Mouse (Mus musculus) heart, postnatal 14 days (tissue): ENCODE measurements around the gene Pomp. TPM values are rescaled to one million over a fixed set of nuclear protein-coding genes. Genes with fewer than 3 reads are reported as not detected.

ENCODE experiments used
- DNase-seq, 2 experiments: peaks; one replicate each; pipeline ENCODE4 v3.0.0; 2021 to 2022
- intact Hi-C: fragments of 180-260 bp; cut with DNase I; formaldehyde crosslinking; loops from one replicate; pipeline ENCODE4 v1.15.1; 2025
- total RNA-seq, 2 experiments: library from RNA; stranded (reverse); gene quantifications; 2 replicates each; pipeline ENCODE4 v1.2.3; 2021

The Pomp gene
- total RNA-seq, 2 experiments from 2014 or later: 114 to 129 TPM

DNA sequence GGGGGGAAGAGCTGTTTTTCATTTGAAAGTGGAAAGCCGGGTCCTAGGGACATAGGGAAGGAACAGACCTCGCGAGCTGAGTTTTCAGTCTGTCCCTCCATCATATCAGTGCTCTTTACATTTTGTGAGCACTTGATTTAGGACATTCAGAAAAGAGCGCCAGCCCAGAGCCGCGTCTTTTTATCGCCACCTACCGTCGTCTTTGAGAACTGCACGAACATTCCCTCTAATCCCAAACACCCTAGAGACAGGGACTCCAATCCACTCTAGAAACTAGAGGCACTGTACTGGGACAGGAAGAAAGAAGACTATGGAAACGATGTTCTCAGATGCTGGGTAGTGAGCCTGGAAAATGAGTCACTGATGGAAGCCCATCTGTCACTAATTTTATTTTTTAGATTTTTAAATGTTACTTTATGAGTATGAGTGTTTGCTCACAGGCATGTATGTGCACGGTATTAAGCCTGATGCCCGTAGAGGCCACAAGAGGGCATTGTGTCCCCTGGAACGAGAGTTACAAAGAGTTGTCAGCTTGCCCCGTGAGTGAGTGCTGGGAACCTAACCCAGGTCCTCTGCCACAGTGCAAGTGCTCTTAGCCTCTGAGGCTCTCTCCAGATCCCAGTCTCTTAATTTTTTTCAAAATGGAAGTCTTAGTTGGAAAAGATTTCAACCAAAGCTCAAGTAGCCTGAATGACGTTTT, 11.9 kb upstream of the Pomp start:
- peak; percentile 73 to 84 for DNase-seq
- intact Hi-C loops: loop anchor here (2.0 to 5.0 kb wide), 2 partner anchors 128 to 266 kb away; no protein-coding TSS in a partner anchor

DNA sequence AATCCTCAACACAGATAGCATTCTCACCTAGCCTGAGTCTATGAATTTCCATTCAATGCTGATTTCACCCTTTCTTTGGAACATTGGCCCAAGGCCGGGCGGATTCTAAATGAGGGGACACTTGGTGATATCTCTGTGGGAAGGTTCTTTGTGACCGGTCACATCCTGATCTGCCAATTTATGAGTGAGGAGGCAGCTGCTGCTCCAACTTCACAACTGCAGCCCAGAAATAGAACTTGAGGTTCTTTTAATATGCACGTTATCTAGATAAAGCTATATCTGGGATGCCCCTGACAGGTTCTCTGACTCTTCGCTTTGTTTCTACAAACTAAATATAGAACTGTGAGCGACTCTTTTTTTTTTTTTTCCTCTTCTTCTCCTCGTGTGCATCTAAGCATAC, 10.1 kb upstream of the Pomp start:
- intact Hi-C loops: loop anchor here (5.0 kb wide), 1 partner anchor 433 kb away; no protein-coding TSS in a partner anchor
- DNase-seq: peak; percentile 21 to 48

DNA sequence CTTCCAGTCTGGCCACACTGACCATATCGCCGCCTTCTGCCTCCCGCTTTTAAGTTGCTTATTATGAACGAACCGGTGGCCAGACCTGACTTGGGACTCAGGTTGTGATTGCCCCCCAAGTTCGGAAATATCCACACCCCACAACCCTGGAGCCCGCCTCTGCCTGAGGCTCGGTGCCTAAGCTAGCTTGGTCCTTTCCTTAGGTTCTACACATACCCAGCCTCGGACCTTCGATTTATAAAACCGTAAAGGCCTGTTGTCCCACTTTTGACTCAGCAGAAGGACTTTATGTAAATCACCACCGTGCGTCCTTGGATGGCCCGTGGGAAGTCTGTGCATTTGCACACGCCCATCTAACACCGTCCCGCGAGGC, 199 bp upstream of the Pomp start:
- no peak for DNase-seq

DNA sequence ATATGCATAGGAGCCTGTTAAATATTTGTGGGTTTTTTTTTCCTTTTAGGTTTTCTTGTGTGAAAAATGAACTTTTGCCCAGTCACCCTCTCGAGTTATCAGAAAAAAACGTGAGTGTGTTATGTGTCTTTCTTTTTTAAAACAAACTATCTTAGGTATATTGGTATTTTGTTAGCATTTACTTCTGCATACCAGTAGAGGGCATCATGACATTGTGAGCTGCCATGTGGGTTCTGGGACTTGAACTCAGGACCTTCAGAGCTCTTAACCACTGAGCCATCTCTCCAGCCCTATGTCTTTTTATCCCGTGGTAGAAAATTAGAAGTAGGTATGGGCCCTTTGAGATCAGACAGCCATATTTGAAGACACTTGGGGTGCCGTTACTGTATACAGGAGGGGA, 8.4 kb downstream of the Pomp start:
- DNase-seq: no peak
- intact Hi-C loops: loop anchor here (5.0 kb wide), 1 partner anchor 79 kb away; no protein-coding TSS in a partner anchor

More for the DNA sequence above, 199 bp upstream of the Pomp start:
- intact Hi-C loops: no loop called here

DNA sequence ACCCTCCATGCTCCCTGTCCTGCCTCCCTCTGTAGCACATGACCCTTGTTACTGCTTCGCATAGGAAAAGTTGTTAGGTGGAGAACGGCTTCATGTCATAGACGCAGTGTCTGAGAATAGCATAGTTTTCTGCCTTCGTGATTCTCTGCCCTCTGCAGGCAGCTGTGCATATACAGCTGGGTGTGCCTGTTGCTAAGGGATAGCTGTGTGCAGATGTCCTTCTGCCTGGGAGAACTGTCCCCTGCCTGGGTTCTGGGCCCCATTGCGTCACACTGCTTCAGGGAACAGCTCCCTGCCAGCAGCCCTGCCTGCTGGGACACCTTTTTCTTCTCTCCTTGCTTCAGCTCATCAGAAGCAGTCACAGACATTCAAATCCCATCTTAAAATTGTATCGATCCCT, 9.3 kb downstream of the Pomp start:
- intact Hi-C loops: loop anchor here (5.0 kb wide), 1 partner anchor 78 kb away; no protein-coding TSS in a partner anchor
- DNase-seq: no peak

DNA sequence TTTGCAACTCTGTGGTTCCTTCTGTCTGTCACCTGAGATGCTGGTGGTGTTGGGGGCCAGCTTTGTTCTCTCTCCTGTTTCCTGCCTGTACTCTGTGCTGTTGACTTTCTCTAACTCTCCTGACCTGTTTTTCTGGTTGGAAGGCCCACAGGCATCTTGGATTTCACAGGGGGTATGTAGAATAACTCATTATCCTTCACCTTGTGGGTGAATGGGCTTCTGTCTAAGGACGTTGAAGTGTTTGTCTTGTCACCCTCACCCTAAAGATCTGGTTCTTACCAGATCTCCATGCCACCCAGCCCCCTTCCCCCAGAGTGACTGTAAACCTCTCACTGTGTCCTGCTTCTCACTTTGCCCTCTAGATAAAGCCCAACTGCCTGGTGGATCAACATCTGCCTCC, 10.0 kb downstream of the Pomp start:
- no peak for DNase-seq
- intact Hi-C loops: no loop called here

DNA sequence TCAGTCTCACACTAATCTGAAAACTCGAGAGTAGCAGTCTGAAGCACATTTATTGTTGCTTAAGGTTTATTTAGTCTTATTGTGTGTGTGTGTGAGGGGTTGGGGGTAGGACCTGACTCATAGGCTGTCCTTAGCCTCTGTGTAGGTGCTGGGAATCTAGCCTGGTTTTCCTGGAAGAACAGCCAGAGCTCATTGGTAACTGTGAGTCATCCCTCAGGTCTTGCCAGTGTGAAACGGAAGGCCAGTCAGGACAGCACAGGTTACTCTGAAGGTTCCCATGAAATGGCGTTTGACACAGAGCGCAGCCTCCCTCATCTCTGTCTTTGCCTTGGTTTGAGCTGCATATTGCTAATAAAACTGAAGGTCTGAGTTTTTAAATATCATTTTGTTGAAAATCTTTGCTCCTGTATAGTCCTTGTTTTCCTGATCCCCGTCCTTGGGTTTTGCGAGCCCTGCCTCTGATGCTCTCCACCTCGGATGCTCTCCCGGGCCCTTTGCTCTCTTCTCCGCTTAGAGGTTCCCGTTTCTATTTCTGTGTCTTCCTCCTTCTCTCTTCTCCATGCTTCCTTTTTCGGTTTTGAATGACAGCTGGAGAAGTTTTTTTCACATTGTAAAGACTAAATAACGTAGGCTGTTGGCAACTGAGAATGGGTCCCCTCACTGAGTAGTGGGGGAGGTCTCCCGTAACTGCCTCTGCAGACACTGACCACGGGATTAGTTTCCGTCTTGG, 11.0 kb downstream of the Pomp start:
- intact Hi-C loops: no loop called here
- no peak for DNase-seq

DNA sequence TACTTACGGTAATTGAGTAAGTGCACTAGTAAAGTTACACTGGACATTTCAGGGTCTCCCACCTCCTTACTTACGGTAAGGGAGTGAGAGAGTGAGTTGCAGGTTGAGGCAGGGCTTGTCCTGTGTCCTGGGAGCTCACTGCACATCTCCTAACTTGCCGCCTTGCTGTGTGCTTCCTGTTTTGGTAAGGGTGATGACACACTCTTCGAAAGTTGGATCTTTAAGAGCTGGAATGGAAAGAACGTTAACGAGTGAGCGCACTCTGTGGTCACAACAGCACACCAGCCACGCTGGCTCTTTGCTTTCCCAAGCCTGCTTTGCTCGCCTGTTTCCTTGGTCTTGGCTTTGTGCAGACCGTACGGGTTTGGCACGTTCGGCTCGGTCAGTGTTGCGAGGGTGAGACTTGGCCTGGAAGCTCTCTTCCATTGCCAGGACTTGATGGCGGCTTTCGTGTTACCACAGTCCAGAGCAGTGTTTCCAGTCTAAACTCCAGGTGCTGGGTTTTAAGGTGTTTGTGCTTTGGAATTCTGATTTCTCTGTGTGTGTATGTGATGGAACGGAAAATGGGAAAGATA, 14.3 kb downstream of the Pomp start:
- intact Hi-C loops: no loop called here
- no peak for DNase-seq

DNA sequence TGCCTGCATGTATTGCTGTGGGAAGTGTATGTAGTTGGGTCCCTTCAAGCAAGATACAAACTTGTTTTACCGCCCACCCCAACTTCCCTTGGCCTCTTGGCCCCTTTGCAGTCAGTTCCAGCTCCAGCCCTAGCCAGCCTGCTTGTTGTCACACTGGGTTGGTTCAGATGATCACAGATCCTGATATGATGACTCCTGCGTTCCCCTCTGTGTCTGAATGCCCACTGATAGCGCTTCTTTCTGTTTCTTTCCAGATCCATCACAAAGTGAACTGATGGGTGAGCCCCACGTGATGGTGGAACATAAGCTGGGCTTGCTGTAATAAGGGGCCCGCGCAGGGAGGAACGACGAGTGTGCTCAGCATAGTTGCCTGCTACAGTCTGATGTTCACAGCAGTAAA, 14.9 kb downstream of the Pomp start:
- intact Hi-C loops: no loop called here
- no peak for DNase-seq

DNA sequence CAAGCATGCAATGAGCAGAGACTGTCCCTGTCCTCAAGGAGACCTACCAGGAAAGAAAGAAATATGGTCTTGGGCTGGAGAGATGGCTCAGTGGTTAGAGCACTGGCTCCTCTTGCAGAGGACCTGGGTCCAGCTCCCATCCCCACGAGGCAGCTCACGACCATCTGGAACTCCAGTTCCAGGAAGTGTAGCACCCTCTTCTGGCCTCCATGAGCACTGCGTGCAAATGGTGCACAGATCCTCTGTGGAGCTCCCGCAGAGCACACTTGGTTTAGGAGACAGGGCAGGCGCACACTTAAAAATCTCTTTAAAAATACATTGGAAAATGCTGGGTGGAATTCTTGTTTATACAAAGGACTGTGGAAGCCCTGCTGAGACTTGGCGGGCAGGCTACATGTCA, 17.3 kb downstream of the Pomp start:
- DNase-seq: peak in 1 of 2 experiments; percentile 16
- intact Hi-C loops: no loop called here

DNA sequence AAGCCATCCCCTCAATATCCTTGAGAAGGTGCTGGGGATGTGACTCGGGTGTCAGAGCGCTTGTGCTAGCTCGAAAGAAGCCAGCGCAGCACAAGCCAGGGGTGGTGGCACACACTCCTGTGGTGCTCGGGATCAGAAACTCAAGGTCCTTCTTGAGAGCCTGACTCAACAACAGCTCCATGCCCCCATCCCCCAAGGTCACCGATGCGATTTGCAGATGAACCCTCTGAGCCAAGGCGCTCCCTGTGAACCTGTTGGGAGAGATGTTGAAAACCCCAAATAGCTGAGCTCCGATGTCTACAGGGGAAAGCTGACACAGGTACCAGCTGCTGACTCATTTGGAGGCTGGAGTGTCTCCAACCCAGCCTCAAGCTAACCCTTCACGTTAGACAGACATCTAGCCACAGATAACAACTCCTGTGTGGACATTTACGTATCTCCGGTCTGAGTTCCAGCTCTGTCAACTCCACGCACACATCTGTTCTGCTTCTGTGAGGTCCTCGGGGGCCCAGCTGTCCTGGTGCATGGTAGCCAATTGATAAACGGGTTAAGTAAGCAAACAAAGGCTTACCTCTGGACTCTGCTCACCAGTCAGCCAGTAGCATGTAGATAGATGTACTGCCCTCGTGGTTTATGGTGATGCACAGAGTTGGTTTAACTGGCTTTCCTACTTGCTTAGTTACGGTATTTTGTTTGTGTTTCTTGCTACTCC, 19.9 kb downstream of the Pomp start:
- intact Hi-C loops: no loop called here
- no peak for DNase-seq

DNA sequence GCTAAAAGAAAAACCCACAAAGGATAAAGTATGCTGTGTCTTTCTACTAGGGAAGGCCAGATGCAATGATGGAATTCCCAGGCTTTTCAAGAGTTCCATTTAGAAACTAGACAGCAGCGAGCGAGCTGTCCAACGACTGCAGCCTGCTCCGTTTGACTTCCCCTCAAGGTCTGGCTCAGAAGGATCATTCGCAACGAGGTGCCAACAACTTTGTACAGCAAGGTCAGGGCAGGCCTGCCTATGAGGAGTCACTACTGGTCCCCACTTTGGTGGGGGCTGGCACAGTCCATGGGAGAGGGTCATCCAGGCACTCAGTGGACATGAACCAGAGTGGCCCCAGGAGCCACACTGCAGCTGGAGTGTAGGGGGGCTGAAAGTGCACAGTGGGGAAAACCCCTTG, 23.3 kb downstream of the Pomp start:
- no peak for DNase-seq

DNA sequence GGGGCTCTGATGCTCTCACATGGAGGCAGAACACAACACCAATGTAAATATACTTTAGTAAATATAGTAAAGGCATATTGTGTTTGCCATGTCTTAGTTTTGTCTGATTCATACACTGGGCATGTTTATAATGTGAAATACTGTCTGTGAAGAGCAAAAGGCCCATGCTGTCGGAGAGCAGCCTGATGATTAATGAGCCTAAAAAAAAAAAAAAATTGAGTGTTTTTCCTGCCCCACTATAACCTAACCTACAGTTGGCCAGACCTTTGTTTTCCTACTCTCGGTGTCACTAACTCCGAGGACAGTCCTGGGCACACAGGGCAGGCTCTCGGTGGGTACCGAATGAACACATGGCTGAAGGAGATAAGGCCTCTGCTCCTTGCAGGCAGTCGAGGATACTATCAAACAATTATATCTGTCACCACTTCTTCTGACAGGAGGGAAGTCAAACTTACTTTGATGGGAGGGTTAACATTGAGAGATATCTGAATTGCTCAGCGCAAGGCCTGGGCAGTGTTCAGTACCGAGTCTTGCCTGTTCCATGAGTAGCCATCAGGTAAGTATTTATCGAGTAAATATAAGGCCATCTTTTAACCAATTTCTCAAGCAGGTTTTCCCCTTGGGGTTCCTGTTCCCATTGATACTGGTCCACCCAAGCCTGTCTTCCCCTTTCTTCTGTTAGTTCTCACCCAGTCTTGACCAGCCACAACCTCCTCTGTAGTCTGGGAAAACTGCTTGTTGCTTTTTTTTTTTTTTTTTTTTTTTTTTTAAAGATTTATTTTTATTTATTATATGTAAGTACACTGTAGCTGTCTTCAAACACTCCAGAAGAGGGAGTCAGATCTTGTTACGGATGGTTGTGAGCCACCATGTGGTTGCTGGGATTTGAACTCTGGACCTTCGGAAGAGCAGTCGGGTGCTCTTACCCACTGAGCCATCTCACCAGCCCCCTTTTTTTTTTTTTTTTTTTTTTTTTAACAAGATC, 28.3 kb downstream of the Pomp start:
- no peak for DNase-seq
- intact Hi-C loops: no loop called here

More for the DNA sequence above, 23.3 kb downstream of the Pomp start:
- intact Hi-C loops: no loop called here

DNA sequence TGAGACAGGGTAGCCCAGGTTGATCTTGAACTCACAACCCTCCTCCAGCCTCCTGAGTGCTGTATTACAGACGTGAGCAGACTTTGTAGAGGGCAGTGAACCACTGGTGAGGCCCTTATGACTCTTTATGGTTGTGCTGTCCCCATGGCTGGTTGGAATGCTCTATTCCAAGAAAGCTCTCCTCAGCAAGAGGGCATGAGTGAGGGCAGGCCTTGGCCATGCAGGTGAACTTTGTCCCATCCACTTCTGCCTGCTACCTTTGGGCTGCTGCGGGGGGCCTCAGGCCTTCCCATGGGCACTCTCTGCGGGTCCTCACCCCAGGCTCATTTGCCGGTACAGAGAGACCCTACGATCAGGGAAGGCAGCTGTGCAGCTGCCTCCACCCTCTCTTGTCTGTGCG, 32.5 kb downstream of the Pomp start:
- intact Hi-C loops: no loop called here
- no peak for DNase-seq

DNA sequence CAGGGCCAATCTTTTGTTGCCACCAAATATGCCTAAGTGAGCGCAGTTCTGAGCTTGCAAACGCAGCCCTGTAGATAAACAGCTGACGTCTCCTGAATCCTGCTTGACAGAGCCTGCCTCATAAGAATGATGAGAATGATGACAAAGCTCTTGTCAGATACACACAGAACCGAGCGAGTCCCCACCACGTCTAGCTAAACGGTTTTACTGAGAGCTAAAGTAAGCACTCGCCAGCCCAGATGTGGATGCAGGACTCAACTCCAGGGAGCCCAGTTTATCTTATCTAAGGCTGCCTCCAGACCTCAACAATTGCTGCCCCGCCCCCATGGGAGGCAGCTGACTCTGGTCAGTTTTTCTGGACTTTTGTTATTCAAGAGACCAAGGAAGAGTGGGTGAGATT, 32.9 kb downstream of the Pomp start:
- intact Hi-C loops: no loop called here
- DNase-seq: no peak

DNA sequence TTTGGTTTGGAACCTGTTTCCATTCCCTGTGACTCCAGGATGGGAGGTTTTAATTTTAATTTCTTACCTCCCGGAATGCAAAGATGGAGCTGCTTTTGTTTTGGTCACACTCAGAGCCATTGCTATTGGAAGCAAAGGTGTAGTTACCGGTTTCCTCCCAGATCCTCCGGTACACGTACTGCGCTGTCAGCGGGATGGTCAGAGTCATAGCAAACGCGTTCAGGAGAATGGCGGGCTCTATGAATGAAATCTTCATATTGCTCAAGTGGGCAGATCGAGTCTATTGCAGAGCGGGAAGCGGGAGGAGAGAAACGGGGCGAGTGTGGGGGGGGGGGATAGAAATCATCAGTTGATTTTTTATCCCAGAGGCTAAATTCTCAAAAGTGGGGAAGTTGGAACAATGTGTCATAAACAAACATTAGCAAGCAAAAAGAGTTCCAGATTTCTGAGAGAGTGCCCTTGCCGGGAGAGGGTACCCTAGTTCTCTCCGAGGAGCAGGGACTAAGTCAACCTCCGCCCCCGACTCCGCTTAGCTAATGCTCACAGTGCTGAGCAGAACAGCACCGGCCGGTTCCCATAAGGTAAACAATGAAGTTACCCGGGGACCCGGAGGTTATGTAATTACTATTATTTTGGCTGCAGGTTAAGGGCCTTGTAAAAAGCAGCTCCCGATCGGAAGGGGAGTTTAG, 33.6 kb downstream of the Pomp start:
- DNase-seq: peak in 1 of 2 experiments; percentile 43
- intact Hi-C loops: no loop called here

DNA sequence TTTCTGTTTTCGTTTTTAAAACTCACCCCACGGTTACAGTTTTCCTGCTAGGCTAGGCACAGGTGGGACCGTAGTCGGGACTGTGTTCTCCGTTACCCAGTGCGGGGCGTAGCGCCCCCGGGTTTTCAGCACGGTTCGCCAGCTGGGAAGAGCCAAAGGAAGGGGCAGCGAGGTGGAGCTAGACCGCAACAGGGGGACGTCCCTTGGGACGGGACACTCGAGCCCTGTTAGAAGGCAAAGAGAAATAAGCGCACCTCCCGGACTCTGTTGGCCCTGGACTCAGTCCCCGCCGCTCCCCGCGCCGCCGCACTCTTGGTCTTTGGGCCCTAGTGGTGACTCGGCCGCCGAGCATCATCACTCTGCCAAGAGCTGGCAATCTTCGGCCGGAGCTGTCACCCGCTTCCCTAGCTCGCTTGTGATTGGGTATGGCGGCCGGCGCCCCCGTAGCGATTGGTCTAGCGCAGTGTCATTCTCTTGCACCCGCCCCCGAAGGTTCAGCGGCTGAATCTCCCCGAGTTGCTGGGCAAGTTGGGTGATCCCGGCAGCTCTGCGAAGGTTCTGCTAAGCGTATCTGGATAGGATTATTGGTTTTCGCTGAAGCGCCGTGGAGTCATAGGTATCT, 34.3 kb downstream of the Pomp start, which contains the start of gene Slc46a3:
Gene Slc46a3, minus strand, starts transcription at position 361 of the 622 bp plus-strand sequence.
- intact Hi-C loops: no loop called here
- DNase-seq: peak; percentile 94 to 96

DNA sequence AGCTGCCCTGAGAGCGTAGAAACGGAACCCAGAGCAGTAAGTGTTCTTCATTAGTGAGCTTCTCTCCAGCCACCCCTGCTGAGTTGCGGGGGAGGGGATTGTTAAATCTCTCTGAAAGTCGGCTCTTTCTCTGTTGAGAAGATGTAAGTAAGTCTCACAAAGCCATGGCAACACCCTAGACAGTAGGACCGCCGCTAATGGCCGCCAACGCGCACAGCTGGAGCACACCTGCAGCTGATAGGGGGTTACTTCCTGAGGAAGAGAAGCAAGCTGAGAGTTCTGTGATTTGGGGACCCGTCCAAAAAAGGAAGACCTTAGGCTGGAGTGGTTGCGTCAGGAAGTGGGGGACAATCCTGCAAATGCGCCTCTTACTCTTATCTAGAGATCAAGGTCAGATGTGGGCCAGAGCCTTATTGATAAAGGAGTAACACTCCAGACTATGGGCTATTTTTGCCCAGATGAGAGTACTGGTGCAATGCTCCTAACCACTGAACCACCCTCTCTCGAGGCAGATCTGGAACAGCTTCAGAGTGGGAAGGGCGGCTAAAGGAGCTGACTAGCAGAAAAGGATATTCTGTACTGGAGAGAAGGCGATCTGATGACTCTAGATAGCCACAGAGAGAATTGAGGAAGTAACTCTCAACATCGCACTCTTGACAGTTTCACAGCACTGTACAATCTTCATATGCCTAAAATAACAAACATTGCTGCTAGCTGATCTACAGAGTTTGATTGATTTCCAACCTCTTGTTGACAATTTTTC, 35.4 kb downstream of the Pomp start:
- intact Hi-C loops: no loop called here
- peak in 1 of 2 experiments; percentile 17 for DNase-seq
